Mouse (Mus musculus) bone marrow macrophage, adult 2 months (primary cell): ENCODE measurements at regions not wholly inside any gene's neighbourhood (a gene's known extent, or its start where the extent isn't known, plus 50 kb on each side); places are given as distances from the start of the nearest gene placed in this dataset.

Experiments used
- CTCF ChIP-seq: IDR thresholded peaks from 2 replicates; pipeline ENCODE4 v1.5.1; 2012; ENCODE audit warnings: low read depth, mild to moderate bottlenecking, low read length, moderate library complexity
- POLR2A ChIP-seq: IDR thresholded peaks from 2 replicates; pipeline ENCODE4 v1.6.1; 2012; ENCODE audit warnings: mild to moderate bottlenecking, low read depth, low read length, borderline replicate concordance

DNA sequence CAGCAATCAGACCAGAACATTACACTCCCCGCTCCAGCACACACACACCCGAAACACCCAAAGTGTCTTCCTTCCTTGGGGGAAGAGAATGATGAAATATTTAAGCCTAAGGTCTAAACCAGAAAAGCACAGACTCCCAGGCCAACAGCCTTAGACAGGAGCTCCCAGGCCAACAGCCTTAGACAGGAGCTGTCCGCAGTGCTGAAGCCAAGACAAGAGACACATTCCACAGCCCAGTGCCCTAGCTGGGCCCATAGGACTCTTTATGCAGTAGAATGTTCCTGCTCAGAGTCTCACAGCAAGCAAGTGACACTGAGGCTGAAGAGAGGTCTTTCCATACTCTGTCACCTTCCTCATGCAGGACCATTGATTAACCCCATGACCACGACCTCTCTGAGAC, 253.6 kb downstream of the Mroh4 start:
- no peak for TF ChIP-seq CTCF
- no peak for TF ChIP-seq POLR2A
